Mouse (Mus musculus) CD4-positive, CD25-positive, alpha-beta regulatory T cell, adult 2 months (primary cell): ENCODE data around the gene Pfdn2.

Experiments used
- DNase-seq: peaks from one replicate; pipeline ENCODE4 v3.0.0-alpha.2; 2012; ENCODE audit warnings: low read depth, low spot score

Pfdn2 gene

GRCm38 (mm10) chr1:171355812-171356340, 10.4 kb downstream of the Pfdn2 start:
- DNase-seq: peak; percentile 92

DNA sequence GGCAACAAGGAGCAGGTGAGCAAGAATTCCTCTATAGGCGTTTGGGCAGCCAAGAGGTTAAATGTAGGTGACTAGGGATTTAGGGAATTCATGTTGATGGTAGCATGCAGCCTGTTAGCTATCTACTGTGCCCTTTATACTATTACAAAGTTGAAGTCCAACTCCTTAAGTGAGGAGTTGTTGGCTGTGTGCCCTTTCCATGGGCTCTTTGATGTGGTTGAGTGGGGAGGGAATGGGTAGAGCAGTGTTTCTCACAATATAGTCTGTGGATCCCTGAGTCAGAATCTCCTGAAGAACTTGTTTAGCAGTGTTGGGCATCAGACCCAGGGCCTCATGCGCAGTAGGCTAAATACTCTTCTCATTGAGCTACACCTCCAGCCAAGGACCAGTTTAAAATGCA, 11.3 kb downstream of the Pfdn2 start:
- DNase-seq: no peak

- peak; percentile 81 for DNase-seq
These were observed 13.0 kb downstream of the Pfdn2 start for GRCm38 (mm10) chr1:171358421-171358820.

- DNase-seq: no peak
These were observed 14.8 kb downstream of the Pfdn2 start for GRCm38 (mm10) chr1:171360253-171360652.

- DNase-seq: peak; percentile 92
These were observed 15.2 kb downstream of the Pfdn2 start, which contains the start of gene Klhdc9 for GRCm38 (mm10) chr1:171360656-171361055. TSS of gene Klhdc9 (minus strand) at chr1:171360798.

- peak; percentile 91 for DNase-seq
These were observed 15.9 kb downstream of the Pfdn2 start for GRCm38 (mm10) chr1:171361106-171362103.

- no peak for DNase-seq
These were observed 20.5 kb downstream of the Pfdn2 start for GRCm38 (mm10) chr1:171365934-171366333.

DNA sequence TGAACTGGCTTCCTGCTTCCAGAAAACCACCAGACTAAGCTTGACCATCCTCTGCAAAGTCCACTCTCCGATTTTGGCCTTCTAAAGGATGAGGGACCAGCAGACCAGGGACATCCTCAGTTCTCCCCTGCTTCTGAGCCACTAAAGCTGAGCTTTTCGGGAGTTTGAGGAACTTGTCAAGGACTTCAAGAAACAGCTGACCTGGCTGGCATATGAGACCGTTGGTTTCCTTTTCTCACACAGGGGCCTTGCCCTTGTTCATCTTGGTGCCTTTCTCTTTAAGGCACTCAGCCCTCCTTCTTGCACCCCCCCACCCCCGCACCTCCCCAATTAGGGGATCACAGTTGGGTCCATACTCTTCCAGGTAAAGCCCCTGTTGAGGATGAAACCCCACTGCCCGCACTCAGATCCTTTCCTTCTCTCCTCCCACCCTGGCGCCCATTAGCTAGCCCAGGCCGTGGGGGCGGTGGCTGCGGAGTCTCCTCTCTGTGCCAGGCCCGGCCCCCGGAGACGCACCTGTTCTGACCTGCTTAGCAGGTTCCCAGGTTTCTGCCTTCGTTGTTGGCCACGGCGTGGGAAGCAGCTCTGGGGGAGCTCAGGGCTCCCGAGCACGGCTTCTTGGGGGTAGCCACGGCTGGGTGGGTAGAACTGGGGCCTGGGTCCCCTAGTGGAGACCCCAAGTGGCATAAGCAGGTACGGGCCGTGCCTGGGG, 24.5 kb downstream of the Pfdn2 start, which contains the start of gene Nectin4:
Gene Nectin4 (plus strand): TSS at position 255 of the 712 bp plus-strand sequence.
- DNase-seq: no peak

DNA sequence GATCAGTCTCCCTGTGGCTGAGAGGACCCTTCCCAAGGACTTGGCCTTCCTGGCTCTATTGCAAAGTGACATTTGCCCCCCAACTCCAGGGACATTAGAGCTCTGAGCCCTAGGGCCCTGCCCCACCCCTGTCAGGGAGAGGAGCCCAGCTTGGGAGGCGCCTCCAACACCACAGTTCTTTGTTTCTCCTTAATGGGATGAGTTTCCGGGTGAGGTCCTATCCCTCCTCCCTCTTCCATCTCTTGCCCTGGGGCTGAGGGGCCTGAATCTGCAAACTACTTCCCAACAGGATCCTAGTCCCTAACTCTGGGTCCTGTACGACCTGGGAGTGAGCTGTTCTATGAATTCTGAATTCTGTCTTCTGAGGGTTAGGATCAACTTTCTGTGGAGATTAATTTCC, 27.4 kb downstream of the Pfdn2 start:
- DNase-seq: no peak

DNA sequence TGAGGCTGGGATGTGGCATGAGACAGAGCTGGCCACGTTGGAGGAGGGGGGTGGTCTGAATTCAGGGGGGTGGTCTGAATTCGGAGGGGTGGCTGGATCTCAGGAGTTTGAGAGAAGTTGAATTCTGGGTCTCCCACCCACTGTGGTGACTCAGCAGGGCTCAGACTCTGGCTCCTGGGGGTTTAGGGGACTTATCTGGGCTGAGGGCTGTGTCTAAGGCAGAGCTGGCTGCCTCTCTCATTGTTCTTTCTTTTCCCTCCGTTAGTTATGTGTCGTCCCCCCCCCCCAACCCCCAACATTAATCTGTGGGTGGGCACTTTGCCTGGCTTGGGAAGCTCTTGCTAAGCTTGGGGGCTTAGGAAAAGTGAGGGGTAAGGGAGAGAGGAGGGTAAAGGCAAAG, 28.5 kb downstream of the Pfdn2 start:
- DNase-seq: no peak

- DNase-seq: no peak
These were observed 30.2 kb downstream of the Pfdn2 start for GRCm38 (mm10) chr1:171375646-171376097.

- no peak for DNase-seq
These were observed 32.8 kb downstream of the Pfdn2 start for GRCm38 (mm10) chr1:171378298-171378697.

GRCm38 (mm10) chr1:171379935-171380599, 34.6 kb downstream of the Pfdn2 start:
- peak; percentile 88 for DNase-seq

DNA sequence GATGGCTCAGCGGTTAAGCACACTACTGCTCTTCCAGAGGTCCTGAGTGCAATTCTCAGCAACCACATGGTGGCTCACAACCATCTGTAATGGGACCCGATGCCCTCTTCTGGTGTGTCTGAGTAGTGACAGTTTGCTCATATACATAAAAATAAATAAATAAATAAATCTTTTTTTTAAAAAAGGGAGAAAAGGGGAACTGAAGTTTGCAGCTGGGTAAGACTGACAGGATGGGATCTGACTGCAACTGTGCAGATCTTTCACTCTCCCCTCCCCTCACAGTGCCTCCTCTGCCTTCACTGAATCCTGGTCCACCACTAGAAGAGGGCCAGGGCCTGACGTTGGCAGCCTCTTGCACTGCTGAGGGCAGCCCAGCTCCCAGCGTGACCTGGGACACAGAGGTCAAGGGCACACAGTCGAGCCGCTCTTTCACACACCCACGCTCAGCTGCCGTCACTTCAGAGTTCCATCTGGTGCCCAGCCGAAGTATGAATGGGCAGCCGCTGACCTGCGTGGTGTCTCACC, 36.7 kb downstream of the Pfdn2 start:
- DNase-seq: no peak

DNA sequence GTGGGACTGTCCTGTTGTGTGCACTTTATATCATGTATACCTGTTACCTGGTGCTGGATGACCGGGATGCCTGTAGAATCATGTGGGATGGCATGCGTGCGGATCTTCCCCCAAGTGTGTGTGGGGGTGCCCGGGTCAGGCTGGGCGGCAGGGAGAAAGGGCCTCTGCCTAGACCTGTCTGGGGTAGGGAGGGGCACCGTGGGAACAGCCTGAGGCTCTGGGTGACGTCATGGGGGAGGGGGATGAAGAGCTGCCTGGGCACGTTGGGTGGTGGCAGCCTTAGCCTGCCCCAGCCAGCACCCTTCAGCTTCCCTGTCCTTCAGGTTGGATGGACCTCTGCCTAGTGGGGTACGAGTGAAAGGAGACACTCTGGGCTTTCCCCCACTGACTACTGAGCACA, 38.9 kb downstream of the Pfdn2 start:
- DNase-seq: no peak

- no peak for DNase-seq
These were observed 39.7 kb downstream of the Pfdn2 start for GRCm38 (mm10) chr1:171385171-171385570.

- DNase-seq: peak; percentile 69
These were observed 41.6 kb downstream of the Pfdn2 start for GRCm38 (mm10) chr1:171387099-171387498.

GRCm38 (mm10) chr1:171388376-171389102, 43.1 kb downstream of the Pfdn2 start, which contains the start of gene Arhgap30:
TSS of gene Arhgap30 (plus strand) at chr1:171388954.
- DNase-seq: peak; percentile 96

DNA sequence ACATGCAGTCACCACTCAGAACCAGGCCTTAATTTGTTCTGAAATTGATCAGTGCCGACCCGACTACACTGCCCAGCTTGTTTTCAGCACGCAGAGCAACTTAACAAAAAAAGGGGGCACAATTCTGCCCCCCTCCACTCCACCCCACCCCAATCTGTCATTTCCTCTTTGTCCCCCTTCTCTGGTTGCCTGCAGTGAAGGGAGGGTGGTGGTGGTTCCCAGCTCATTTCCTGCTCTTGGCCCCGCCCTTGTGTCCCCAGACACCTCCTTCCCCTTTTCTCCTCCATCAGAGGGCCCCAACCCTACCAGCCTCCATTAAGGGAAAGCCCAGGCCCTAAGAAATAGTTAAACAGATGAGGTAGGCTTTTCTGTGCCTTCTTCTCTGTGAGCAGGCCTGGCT, 44.6 kb downstream of the Pfdn2 start:
- peak; percentile 90 for DNase-seq

DNA sequence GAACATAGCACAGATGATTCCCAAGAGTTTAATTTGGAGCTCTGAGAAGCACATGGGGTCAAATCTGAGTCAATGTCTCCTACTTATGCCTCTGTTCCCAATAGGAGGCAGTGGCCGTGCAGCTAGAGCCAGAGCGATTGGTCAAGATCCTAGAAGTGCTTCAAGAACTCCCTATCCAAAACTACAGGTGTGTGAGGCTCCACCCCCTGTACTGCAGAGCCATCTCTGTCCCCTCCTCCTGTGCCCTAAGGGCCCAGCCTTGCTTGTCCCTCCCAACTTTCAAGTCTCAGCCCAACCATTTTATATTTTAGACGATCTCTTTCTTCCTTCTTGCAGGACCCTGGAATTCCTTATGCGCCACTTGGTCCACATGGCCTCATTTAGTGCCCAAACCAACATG, 56.4 kb downstream of the Pfdn2 start:
- DNase-seq: no peak
